Mouse (Mus musculus): ENCODE data around the gene Arg2. TPM values are rescaled to one million over a fixed set of nuclear protein-coding genes. Genes with fewer than 3 reads are reported as not detected.
"Not testable (repeated sequence)": the region's sequence is repeated elsewhere in the genome, so short reads cannot be mapped to it uniquely, and the experiment has no call there.

The Arg2 gene
- total RNA-seq, 2 experiments from 2014 or later: not detected

DNA sequence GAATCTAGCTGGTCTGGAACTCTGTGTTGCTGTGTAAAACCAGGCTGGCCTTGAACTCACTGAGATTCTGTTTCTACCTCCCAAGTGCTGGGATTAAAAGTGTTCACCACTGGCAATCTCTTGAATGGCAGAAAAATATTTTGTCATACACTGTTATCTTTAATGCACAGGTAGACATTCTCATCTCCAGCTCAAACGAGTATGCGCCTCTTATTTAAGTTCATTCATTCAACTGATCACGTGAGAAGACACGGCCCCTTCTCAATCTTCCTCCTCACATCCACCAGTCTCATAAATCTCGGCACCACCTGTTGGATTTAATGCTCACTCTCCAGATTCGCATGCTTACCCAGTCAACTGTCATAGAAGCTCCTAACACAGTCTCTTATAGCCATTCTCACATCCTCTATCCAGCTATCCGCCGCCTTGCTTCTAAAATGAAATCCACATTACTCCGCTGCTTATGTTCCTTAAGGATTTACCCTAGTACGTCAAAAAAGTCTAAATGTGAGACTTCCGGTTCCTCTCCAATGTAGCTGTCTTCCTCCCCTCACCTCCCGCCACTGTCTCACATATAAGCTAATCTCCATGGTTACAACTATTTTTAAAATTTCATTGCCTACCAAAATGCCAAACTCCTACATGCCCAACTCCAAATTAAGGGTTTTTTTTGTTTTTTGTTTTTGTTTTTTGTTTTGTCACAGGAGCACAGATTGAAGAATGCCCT is 40.9 kb downstream of the Arg2 start:
- DNase-seq: no peak

DNA sequence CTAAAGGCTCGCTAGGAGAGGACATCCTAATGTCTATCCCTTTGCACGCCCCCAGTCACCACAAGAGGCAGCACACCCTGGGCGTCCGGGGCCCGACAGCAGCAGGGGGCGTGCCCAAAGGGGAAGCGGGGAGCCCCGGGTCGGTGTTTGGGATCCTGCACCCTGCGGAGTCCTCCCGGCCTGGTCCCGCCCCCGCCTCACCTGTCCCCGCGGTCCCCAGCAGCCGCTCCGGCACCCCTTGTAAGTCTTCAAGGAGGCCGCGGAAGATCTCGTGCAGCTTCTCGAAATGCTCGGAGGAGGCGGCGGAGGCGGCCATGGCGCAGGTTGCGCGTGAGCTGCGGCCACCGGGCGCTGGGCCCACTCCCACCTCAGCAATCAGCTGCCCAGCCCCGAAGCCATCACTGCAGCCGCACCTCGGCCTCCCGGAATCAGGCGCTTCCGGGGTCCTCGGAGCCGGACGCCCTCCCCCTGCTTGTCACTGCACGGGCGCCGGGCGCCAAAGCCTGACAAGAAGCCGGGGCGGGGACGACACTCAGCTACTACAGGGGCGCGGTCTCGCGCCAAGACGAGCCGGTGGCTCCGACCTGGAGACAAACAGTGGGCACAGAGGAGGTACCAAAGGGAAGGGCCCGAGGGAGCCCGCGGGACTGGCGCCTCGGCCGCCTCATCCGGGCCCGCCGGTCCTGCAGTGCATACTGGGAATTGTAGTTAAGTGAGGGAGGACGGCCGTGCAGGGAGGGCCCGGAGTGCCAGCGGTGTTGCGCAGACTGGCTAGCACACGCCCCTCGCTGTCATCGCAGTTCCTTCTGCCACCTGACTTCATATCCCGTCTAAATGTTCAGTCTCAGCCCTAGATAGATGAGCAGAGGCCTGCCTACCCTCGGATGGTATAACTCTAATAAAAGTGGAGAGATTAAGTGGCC is 41.7 kb downstream of the Arg2 start, which contains the start of gene Vti1b:
Vti1b (minus strand) TSS at position 649 of the 923 bp plus-strand sequence.
- DNase-seq: peak; percentile 81

DNA sequence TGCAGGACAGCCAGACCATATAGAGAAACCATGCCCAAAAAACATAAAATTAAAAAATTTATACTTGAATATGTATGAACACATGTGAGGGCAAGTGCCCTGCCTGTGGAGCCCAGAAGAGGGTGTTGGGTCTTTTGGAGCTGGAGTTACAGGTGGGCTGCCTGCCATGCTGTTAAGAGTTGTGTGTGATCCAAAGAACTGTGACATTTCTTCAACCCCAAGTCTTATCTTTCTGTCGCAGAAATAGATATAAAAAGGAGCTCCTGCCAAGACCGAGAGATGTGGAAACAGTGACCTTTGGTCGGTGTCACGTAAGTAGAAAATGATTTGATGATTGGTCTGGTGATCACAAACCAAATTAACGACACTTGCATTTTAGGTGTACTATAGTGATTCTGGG is 43.1 kb downstream of the Arg2 start:
- peak; percentile 10 for DNase-seq

DNA sequence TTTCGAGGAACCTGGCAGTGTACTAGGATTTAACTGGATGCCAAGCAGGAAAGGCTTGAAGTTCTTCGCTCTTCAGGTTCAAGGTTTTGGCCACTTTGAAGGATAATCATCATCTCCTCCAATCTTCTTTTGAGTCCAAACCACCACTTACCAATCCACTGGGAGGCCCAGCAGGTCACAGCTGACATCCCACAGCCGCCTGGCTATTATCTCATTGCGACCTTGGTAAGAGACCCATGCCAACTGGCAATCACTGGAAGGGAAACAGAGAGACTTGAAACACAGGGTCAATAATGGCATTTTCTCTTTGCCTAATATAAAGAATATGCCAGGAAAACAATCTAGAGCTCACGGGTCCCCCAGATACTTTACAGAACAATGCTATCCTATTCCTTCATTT is 45.4 kb downstream of the Arg2 start:
- DNase-seq: no peak

DNA sequence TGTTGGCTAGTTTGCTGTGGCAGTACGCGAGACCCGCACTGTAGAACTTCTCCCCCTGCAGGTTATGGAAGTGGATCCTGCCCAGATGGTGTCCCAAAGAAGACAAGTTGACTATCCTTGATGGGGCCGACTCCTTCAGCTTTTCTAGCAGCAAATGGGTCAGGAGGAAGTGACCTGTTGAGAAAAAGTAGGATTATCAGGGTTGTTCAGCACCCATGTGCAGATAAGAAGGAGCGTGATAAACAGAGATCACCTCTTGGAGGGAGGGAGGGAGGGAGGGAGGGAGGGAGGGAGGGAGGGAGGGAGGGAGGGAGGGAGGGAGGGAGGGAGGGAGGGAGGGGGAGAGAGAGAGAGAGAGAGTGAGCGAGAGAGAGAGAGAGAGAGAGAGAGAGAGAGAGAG is 54.6 kb downstream of the Arg2 start:
- DNase-seq: not testable (repeated sequence)

DNA sequence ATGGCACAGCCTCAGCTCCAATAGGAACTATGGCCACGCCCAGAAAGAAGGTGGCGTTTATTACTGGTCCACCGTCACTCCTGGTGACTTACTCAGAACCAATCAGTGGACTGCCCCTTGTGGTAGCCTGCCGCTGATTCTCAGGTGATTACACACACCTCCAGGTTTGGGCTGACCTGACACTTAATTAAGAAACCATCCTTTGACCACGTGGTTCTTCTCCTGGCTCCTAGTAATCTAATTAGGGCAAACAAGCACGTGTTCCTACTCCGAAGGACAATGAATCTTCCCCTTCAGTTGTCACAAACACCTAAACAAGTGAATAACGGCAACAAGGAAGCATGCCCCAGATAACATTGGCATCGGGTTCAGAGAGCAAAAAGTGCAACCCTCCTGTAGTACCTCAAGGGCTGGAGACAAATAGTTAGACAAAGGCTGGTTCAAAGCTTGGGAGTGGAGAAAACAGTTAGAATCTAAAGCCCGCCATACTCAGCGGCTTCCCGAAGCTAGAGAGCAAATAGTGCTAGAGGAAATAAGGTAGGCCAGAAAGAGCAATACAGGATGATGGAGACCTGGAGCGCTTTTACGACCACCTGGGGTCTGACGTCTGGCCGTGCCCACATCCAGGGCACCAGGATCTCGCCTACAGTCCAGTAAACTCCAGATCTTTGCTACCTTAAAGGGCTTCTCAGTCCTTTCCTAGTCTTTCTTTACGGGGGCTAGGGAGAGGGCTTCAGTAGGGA is 60.5 kb downstream of the Arg2 start:
- peak; percentile 8 for DNase-seq

DNA sequence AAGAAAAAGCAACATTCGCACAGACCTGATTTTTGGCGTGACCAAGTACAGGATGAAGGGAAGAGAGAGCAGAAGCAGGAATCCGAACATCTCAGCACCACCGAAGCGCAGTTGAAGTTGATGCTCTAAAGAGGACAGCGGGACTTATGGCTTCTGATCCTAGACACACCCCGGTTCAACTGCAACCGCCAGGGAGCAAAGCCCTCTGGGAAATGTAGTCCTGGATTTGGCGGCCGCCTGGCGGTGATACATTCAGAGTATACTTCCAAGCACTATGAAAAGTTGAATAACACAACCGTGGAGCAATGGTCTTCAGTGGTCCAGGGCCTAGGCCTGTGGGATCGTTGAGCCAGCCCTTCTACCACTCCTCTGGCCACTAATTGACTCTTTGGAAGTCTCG is 61.1 kb downstream of the Arg2 start:
- DNase-seq: peak; percentile 68

DNA sequence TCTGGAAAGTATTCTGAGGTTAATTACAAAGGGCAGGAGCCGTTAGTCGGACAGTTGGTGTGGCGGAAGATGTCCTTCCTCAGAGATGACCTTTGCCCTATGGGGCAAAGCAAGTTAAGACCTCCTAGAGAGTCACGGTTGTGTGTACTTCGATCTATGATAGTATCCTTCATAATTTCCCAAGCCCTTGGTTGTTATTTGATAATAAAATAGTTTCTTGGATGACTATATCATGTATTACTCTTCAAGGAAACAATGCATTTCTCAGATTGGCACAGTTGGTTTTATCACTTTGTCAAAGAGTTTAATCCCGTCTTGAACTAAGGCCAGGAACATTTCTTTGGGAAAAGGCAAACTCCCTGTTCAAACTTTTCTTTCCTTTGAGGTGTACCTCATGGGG is 61.6 kb downstream of the Arg2 start, which contains the start of gene Rdh11:
Rdh11 (minus strand) TSS at position 101 of the 400 bp plus-strand sequence.
- no peak for DNase-seq

DNA sequence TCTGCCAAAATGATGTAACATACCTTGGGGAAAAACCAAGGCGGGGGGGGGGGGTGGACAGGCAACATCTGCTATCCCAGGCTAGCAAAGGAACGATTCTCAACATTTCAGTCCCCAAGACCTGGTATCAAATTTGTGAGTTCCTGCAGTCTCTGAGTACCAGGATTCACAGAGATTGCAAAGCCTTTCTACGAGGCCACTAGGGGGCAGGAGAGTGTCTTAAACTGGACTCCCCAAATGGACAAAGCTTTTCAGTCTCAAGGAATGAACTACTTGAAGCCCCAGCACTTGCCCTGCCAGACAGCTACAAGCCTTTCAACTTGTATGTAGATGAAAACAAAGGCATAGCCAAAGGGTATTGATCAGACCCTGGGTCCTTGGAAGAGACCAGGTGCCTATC is 62.9 kb downstream of the Arg2 start:
- peak; percentile 73 for DNase-seq

DNA sequence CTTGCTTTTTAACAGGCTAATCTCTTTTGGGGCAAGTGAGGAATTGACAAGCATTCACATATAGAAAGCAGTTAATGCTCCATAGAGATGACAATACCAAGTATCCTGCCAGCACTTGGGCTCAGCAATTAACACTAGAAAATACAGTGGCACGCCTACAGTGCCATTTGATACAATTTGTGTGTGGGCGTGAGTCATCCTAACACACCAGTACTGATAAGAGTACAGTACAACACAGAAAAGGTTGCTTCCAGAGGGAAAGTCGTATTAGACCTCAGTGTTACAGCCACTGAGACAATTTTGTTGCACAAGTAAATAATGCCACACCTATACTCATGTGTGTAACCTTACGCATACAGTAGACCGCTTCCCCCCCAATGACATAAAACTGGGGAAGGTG is 66.5 kb downstream of the Arg2 start:
- DNase-seq: no peak

DNA sequence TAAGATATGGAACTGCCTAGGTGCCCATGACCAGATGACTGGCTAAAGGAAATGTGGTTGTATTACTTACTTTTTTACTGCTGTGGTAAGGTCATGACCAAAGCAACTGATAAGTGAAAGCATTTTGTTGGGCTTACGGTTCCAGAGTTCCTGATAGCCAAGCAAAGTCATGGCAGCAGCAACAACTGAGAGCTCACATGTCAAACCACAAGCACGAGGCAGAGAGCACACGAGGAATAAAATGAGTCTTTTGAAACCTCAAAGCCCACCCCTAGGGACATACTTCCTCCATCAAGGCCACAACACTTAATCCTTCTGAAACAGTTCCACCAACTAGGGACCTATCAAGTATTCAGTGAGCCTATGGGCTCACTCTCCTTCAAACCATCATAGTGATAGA is 71.3 kb downstream of the Arg2 start:
- no peak for DNase-seq

Other genes starting within 250 kb of the Arg2 start
- gene Plek2, start 223.8 kb upstream of the Arg2 start, total RNA-seq (2021): under 1 TPM in 1 of 2 experiments, not detected in 1; 0.50 TPM
- gene Tmem229b, start 123.2 kb upstream of the Arg2 start, total RNA-seq (2021): 1 to 10 TPM; 8.5 to 9.5 TPM
- gene Plekhh1, start 101.6 kb upstream of the Arg2 start, total RNA-seq (2021): 1 to 10 TPM; 1.3 to 1.4 TPM
- gene Pigh, start 41.1 kb upstream of the Arg2 start, total RNA-seq (2021): 1 to 10 TPM; 2.8 to 3.1 TPM
- gene Vti1b, start 41.9 kb downstream of the Arg2 start, total RNA-seq (2021): 10 to 100 TPM; 50.3 to 60.1 TPM
- gene Rdh11, start 61.5 kb downstream of the Arg2 start, total RNA-seq (2021): 1 to 10 TPM; 4.5 to 4.7 TPM
- under 1 TPM; 0.35 to 0.41 TPM for gene Rdh12, start 78.1 kb downstream of the Arg2 start, total RNA-seq (2021)
- gene Zfyve26, start 165.5 kb downstream of the Arg2 start, total RNA-seq (2021): 10 to 100 TPM; 14.2 to 15.0 TPM
- 1 to 10 TPM in 1 of 2 experiments, under 1 TPM in 1; 0.63 to 1.7 TPM for gene Rad51b, start 166.5 kb downstream of the Arg2 start, total RNA-seq (2021)

Measured in gastrocnemius, postnatal 10 days (tissue).